Mouse (Mus musculus): ENCODE measurements at regions not wholly inside any gene's neighbourhood (a gene's known extent, or its start where the extent isn't known, plus 50 kb on each side); places are given as distances from the start of the nearest gene placed in this dataset.
A peak's percentile ranks its signal among the peaks of the same experiment; 100 is the strongest.
"Not testable (repeated sequence)": the region's sequence is repeated elsewhere in the genome, so short reads cannot be mapped to it uniquely, and the experiment has no call there.

GRCm38 (mm10) chr15:14253602-14254301 lies 1080.3 kb upstream of the Cdh6 start:
- no peak for DNase-seq (ENCODE audit: low spot score)

GRCm38 (mm10) chr15:14251773-14252172 lies 1078.3 kb upstream of the Cdh6 start:
- no peak for DNase-seq (ENCODE audit: low spot score)

DNA sequence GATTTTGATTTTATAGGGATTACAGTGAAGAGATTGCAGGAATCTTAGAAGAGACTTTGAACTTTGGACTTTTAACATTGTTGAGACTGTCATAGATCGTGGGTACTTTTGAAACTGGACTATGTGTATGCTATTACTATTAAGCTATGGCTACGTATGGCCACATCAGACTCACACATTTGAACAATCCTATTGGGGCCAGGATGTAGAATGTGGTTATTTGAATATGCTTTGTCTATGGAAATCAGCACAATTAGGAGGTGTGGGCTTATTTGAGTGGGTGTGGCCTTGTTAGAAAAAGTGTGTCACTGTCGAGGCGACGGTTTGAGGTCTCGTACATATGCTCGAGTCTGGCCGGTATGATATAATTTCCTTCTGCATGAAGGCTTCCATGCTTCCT lies 1041.8 kb upstream of the Cdh6 start:
- no peak for DNase-seq (ENCODE audit: low spot score)

DNA sequence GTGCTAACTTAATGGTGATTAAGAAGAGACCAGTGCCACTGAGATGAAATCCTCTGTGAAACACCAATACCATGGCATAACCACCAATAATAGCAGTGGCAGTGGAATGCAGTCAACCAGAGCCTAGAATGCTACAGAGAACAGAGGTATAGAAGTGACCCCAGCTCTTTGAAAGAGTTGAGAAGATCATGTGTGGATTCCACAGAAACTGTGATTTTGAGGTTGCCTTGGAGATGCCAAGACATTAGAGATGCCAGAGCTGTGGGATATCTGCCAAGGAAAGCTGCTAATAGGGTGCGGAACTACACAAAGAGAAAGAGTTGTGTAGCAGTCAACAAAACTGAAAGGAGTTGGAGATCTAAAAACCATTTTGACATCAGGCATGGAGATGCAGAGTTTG lies 1041.3 kb upstream of the Cdh6 start:
- no peak for DNase-seq (ENCODE audit: low spot score)

DNA sequence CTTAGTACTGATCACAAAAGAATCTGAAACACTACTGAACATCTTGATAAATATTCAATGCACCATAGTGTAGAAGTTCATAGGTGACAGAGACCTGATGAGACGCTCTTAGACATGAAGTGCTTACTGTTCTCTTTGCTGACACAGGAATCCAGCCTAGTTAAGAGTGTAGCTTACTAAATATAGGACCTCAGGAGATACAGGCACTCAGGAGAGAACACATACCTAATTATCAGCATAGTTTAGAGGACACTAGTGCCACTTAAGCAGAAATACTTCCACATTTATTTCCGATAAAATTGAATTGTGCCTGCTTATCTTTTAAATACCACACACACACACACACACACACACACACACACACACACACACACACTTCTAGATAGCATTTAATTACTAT lies 1004.0 kb upstream of the Cdh6 start:
- DNase-seq (ENCODE audit: low spot score): no peak

- peak; percentile 17 for DNase-seq (ENCODE audit: low spot score)
Observed at GRCm38 (mm10) chr15:14137402-14137801, 963.9 kb upstream of the Cdh6 start.

- DNase-seq (ENCODE audit: low spot score): no peak
Observed at GRCm38 (mm10) chr15:14123829-14124228, 950.4 kb upstream of the Cdh6 start.

DNA sequence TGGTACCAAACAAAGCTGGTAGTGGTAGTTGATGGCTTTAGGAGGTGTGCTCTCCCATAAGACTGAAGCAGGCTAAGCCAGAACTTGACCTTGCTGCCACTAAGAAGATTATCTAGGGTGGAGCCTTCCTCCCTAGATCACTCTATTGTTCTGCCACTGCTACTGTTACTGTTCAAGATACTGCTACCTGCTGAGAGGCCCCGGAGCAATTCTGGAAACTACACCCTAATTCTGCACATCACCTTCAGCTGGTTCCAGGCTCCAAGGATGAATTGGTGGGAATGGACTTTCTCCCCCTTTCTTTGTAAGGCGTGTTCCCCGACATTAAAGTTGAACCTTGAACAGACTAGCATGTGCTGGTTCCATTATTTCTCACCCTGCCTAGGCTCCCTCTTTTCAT lies 944.8 kb upstream of the Cdh6 start:
- not testable (repeated sequence) for DNase-seq (ENCODE audit: low spot score)

GRCm38 (mm10) chr15:14101757-14102156 lies 928.3 kb upstream of the Cdh6 start:
- DNase-seq (ENCODE audit: low spot score): no peak

DNA sequence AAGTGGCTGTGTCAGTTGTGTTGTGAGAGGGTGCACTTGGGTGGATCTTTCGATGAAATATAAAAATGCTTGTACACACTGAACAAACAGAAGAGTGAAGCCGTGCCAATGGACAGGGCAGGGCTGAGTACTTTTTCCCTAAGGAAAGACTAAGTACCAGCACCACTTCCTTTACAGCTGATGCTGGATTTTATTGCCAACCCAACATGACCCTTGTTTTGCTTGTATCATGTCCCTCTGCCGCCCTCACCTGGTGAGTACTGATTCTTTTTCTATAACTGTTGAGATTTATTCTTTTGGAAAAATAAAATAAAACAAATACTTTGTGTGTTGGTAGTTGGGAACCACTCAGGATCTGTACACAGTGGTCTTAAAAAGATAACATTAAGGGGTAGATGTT lies 878.4 kb upstream of the Cdh6 start:
- DNase-seq (ENCODE audit: low spot score): peak; percentile 45
